Mouse (Mus musculus) gastrocnemius, postnatal 4 days (tissue): ENCODE data around the gene Ascl1. TPM values are rescaled to one million over a fixed set of nuclear protein-coding genes. Genes with fewer than 3 reads are reported as not detected.

Experiments used
- DNase-seq, 2 experiments: peaks; one replicate each; pipeline ENCODE4 v3.0.0; 2021 to 2022; ENCODE audit warnings: low spot score in 2 of 2, mixed read lengths in 2 of 2
- long read RNA-seq, 2 experiments: library from polyadenylated mRNA; stranded (forward); transcript quantifications; one replicate each; pipeline ENCODE4 v2.0.0; 2021
- total RNA-seq, 2 experiments: library from RNA; stranded (reverse); gene quantifications; 2 replicates each; pipeline ENCODE4 v1.2.3; 2021

The Ascl1 gene
- total RNA-seq: under 1 TPM in 1 of 2 experiments, not detected in 1; 0.10 TPM
- long read RNA-seq, experiment 1: 0 reads
- long read RNA-seq, experiment 2: 0 reads

DNA sequence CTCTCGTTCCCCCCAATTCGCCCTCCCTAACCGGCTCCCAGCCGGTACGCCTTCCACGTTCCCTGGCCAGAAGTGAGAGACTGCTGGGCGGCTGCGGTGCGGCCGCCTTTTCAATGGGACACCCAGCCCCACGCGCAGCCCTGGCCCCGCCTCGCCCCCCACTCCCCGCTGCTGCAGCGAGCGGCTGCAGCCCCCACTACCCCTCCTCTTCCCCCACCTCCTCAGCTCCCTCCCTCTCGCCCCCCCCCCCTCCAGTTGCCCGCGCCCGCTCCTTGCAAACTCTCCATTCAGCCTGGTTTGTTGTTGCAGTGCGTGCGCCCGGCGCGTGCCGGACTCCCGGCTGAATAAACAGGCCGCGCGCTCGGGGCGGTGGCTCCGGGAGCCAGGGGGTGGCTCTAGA is at the start of gene Ascl1:
Gene Ascl1 (minus strand): TSS at position 85 of the 400 bp plus-strand sequence.
- DNase-seq: no peak

DNA sequence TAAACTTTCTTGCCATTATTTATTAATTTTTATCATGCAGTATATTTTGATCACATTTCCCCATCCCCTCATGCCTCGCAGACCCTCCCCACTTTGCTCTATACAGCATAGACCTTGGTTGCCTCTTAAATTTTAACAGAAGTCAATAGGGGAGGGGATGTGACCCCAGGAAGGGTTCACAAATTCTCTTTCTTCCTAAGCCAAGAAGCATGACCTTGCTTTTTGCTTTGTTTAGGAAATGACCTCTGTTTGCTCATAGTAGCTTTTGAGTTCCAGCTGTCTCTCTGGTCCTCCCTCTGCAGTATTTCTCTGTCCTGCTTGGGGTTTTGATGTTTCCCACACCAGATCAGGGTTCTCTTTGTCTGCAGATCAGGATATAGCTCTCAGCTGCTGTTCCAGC is 40.7 kb upstream of the Ascl1 start:
- DNase-seq: no peak

DNA sequence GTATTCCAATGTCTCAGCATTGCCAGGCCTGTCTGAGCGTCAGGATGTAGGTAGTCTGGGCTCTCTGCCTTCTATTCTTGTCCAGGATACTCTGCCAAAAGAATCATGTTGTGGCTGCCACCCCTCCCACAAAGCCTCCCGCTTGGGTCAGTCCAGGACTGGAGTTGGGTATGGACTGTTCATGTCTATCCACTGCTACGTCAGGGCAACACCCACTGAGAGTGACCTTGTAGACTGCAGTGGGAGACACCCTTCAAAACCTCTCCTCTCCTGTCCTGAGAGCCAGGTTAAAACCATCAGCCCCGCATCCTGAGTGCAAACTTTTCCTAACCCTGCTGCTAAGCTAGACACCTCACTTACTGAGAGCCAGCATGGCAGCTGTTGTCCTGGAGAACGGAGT is 28.2 kb upstream of the Ascl1 start, which contains the start of gene Pah:
Gene Pah (plus strand): TSS at position 150 of the 400 bp plus-strand sequence.
- DNase-seq: no peak

DNA sequence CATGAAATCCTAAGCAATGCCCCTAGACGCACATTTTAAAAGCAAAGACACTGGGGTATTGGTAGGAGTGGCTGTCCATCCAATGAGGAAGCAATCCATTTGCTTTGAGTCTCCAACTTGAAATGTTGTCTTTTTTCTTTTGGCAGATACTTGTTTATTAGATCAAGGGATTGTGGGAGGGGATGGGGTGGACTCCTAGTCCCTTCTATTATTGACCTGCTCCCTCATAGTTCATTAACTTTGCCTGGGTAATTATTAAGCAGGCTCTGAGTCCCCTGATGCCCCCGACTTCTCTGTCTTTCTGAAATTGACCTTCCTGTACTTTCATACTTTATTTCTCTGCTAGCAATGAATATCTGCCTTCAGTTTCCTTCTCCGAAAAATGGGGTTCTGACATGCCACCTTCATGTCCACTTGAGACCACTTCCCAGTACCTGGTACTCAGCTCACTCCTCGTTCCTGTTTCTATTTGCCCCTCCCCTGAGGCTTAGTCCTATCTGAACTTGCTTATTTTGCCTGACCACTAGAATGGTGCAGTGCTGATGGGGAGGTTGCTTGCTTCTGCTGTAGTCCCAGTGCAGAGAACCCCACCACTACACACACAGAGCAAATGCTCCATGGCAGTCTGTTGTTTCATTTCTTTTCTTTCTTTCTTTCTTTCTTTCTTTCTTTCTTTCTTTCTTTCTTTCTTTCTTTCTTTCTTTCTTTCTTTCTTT is 27.1 kb upstream of the Ascl1 start:
- DNase-seq: no peak

DNA sequence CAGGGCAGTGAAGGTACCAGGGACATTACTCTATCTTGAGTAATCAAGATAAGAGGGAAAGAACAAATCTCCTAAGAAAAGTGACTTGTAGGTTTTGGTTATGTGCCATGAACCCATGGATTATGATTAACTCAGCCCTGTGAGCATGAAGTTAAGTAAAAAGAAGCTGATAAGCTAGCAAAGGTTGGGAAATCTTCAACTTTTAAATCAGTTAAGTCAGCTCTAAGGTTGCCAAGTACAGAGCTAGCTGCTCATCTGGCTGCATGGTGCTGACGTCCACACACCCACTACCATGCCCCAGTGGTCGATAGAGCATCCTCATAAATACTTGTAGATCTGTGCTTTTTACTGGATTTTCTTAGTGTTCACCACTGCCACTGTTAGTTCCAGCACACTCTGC is 25.1 kb upstream of the Ascl1 start:
- DNase-seq: no peak

DNA sequence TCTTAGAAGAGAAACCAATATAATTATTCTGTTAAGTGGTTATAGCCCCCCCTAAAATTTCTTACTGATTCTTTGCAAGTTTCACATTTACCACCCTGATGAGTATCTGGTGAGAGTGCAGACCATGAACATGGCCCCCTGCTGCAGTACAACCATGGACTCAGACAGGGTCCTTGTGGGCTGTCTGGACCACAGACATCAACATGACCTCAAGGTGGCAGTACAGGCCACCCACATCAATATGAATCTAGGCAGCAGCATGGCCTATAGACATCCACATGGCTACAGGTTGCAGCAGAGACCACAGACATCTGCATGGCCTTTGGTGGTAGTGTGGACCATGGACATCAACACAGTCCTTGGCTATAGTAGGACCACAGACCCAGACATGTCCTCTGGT is 19.6 kb upstream of the Ascl1 start:
- no peak for DNase-seq

DNA sequence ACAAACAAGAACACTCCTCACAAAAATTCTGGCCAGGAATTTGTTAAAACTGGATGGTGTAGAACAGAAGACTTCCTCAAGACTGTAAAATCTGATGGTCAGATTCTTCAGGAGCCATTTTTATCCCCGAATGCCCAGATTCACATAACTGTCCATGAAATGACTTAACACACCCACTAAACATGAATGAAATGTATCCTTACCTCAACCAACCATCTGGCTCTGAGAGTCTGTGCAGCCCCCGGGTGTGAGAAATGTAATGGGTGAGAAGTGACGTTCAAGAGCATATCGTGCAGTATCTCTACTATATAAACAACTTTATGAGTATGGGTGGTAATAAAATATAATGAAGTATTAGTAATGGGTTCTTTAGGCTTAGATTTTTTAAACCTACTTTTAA is 15.1 kb upstream of the Ascl1 start:
- no peak for DNase-seq

DNA sequence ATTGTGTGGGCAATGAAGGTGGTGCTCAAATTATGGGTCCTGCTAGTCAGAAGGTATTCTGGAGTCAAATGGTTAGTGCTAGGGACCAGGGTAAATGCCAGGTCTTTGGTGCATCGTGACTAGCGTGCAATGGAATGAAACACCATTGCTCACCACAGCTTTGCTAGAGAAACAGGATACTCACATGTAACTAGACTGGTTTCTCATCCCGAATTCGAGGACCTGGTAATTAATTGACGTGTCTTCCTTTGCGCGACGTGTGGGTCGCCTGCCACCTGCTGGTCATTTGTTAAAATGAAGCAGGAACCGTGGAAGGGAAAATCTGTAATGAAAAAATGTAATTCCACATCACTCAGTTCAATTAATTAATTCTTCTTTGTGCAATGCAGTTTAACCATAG is 10.5 kb upstream of the Ascl1 start:
- peak; percentile 28 to 37 for DNase-seq

DNA sequence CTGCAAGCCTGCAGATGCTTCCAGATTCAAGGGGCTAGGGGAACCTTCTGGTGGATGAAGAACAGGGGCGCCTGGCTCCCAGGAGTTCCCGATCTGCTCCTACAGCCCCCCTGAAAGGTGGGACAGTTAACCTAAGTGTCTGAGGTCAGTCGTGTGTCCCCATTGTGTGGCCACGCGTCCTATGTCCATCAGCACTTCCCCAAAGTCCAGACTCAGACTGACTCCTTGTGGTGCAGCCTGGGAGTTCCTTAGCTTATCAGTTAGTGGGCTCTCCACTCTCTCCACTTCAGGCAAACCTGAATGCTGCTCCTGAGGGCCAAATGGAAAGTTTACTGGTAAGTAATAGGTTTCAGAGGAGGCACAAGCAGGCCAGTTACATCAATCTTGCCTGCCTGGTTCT is 8.8 kb upstream of the Ascl1 start:
- DNase-seq: no peak

DNA sequence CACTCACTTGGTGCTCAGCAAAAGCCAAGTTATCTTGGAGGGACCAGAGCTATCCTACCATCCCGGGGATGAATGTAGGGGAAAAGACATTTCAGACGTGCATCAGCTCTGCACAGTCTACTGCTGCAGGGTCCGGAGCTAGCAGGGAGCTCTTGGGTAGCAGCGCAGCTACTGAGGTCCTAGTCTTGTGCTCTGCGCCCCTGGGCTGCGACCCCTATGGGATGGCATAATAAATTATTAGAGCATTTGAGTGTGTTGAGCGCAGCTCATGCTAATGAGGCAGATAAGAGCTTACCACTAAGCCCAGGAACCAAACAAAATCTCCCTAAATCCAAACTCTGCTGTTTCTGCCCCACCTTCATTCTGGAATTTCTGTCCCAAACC is 8.2 kb upstream of the Ascl1 start:
- no peak for DNase-seq

DNA sequence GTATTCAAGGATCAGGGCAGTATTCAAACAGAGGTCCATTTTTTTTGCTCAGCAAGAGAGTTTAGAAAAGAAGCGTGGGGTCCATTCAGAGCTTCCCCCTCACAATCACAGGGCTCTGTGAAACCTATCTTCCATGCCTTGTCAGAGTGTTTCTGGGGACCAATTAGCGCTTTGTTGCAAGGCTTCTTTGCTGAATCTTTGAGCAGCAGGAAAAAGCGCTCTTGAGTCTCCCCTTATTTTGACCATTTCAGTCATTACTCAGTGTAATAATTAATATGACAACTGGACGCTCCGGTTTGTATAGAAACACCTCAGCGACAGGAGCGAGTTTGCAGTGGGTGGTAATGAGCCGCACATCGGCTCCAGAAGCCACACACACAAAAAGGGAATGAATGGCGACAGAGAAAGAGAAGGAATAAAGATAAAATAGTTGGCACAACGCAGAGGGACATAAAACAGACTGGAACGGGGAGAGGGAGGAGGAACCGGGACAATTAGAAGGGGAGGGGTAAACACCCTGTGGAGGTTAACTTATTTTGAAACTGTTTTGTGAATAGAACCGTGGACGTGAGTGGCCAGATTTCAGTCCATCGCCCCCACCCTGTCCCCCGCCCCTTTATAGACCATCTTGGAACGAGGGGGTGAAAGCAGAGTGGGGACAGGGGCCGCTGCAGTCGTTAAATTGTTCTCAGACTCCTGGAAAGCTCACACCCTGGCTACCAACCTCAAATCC is 7.6 kb upstream of the Ascl1 start:
- no peak for DNase-seq

DNA sequence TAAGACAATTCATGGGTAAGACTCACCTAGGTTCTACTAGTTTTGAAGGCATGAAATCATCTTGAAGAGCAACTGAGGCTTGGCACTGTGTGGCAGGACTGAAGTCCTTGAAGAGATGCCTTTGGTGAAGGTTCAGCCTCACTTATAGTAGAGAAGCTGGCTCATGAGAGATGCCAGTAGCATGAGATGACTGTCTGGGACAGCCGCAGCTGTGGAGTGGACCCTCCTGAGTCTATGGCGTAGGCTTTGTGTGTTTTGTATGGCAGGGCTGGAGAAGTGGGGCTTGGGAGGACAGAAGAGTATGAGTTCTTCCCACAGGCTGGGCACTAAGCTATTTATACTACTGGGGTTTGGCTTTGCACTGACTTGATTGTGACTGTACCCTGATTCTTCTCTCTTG is 3.6 kb upstream of the Ascl1 start:
- DNase-seq: no peak

DNA sequence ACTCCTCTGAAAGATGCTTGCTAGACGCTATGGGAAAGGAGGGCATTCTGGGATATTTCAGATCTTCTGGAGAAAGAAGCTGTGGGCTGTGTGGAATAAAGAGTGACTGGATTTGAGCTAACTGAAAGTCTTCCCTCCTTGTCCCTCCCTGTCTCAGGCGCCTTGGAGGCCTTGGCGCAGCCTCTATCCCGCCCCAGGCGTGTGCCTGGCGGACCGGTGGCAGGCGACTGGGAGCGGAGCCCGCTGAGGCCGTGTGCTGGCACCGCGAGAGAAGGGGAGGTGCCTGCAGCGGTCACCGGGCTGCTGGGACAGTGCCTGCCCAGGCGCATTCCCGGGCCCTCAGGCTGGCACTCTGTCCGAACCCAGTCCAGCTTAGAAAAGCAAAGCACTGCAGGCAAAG is 1.1 kb upstream of the Ascl1 start:
- DNase-seq: peak in 1 of 2 experiments; percentile 29

DNA sequence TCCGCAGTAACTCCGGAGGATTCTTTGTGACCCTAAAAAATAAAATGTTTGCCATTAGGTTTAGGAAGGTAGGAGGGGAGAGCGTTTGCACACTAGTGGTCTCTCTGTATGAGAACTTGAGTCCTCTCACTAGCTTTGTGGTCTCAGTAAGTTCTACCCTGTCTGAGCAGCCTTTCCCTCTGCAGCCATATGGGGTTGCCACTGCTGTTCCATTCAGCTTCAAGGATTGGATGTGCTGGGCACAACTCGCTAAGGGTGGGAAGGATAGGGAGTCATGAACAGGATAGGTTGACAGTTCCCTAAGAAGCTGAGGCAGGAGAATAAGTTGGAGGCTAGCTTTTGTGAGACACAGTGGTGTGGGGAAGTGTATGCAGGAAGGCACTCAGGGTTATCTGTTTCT is 716 bp upstream of the Ascl1 start:
- no peak for DNase-seq

DNA sequence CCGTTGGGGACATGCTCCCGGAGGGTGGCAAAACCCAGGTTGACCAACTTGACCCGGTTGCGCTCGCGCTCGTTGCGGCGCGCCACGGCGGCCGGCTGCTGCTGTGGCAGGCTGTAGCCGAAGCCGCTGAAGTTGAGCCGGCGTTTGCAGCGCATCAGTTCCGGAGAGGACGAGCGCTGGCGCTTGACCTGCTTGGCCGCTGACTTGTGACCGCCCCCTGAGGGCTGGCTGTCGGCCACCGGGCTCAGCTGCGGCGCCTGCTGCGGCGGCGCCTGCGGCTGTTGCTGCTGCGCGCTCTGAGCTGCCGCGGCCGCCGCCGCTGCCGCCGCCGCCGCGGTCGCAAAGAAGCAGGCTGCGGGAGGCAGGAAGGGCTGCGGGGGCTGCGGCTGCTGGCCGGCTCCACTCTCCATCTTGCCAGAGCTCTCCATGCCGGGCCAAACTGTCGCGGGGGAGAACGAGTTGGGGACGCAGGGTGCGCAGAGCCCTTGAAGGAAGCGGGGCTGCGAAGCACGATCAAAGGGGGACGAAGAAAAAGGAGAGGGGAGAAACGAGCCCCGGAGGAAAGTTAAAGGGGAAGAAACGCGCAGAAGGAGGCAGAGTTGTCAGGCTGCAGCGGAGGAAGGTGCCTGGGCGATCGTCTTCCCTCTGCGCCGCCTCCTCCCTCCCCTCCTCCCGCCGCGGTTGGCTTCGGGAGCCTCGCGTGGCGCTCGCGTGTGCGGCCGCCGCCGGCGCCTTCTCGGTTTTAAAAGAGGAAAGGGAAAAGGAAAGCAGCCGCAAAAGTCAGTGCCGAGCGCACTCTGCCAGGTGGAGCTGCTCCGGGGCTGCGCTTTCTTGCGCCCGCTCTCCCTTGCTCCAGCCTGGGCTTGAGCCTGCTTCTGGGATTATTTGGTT is 554 bp downstream of the Ascl1 start:
- DNase-seq: peak; percentile 45 to 72

DNA sequence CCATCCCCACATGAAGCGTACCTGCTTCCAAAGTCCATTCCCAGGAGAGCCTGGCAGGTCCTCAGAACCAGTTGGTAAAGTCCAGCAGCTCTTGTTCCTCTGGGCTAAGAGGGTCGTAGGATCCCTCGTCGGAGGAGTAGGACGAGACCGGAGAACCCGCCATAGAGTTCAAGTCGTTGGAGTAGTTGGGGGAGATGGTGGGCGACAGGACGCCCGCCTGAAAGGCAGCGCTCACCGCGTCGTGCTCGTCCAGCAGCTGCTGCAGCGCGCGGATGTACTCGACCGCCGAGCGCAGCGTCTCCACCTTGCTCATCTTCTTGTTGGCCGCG is 1.2 kb downstream of the Ascl1 start:
- no peak for DNase-seq

DNA sequence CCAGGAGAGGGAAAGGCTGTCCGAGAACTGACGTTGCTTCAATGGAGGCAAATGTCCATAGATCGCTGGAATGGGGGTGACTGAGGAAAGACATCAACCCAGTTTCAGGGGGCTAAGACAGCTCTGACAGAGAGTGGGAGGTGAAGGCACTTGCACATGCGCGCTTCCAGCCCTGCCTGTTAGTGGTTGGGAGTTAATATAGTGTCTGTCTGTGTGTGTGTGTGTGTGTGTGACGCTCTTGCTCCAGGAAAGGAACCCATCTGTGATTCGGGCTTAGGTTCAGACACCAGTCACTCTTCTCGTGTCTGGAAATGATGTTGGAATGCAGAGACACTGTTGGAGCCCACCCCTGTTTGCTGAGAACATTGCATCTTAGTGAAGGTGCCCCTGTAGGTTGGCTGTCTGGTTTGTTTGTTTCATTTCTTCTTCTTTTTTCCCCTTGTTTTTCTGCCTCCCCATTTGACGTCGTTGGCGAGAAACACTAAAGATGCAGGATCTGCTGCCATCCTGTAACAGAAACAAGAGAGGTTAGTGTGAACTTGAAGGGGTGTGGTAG is 1.9 kb downstream of the Ascl1 start:
- DNase-seq: no peak

DNA sequence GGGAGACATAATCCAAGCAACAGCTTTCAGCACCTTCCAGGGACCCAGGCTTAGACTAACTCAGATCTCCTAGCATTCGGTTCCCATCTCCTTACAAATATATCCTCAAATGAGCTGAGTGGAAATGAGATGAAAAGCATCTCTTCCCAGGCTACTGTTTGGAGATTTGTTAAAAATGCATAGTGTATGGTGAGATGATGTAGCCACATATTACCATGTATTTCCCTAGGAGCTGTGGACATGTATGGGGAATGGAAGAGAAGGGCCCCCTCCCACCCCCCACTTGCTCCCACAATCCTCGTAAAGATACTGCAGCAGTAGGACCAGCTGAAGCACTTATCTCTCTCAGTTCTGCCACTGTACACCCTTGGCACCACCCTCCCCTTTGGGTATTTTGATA is 3.1 kb downstream of the Ascl1 start:
- no peak for DNase-seq

DNA sequence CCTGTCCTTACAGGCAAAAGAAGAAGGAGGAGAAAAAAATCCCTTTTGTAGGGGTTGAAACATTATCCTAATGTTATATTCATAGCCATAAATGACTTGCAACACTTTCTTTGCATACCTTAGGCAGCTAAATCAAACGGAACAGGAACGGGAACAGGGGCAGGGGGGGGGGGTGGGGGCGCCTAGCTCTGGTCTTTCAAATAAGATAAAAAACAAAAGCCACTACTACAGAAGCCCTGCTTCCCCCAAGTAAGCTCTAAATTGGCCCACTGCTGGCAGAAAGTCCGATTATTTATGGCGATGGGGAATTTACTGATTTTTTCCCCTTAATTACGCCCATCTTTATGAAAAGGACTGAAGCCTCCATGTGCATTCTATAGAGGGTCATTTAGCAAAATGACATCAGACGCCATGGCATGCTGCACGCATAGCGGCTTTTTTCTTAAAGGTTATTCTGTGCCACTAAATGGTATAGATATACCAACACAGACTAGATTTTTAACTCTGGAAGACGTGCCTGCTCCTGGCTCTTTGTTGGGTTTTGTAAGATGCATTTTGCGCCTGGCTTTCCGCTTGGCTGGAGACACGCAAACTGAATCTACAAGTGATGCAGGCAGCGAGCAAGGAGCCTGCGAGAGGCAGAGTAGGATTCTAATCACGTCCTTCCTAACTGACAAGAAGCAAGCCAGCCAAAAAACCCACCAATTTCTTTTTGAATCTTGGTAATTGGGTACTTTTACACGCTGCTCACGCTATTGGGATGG is 4.0 kb downstream of the Ascl1 start:
- no peak for DNase-seq

DNA sequence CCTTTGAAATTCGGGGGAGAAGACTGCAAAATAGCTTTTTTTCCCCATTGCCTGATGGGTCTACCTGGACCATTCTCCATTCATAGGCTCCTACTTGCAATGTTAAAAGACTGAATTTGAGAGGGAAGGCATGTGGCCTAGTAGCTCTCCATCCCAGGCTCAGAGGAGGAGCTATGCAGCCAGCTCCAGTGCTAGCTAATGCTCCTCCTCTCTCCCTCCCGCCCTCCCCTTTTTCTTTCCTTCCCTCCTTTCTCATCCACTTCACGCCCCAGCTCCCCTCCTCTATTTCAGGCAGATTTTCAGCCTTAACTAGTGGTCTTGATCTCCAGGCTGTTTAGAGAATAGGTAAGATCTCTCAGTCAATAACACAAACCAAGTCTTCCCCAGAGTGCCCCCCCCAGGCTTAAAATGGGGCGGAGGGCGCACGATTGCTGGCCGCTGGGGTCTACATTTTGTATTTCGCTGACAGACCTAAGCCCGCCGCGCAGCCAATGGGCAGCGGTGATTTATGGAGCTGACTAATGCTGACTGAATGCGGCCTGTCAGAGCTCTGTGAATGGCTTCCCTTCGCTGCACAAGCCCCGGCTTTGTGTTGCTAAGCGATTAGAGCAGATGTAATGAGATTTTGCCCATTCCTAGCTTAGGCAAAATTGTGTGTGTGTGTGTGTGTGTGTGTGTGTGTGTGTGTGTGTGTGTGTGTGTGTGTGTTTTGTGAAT is 4.9 kb downstream of the Ascl1 start:
- no peak for DNase-seq
